Mouse (Mus musculus) retina, postnatal 7 days (tissue): ENCODE results near the gene Syngr1.

Experiments
- DNase-seq: peaks from one replicate; pipeline ENCODE4 v3.0.0-alpha.2; 2012; ENCODE audit warnings: low read depth, low spot score

The Syngr1 gene

DNA sequence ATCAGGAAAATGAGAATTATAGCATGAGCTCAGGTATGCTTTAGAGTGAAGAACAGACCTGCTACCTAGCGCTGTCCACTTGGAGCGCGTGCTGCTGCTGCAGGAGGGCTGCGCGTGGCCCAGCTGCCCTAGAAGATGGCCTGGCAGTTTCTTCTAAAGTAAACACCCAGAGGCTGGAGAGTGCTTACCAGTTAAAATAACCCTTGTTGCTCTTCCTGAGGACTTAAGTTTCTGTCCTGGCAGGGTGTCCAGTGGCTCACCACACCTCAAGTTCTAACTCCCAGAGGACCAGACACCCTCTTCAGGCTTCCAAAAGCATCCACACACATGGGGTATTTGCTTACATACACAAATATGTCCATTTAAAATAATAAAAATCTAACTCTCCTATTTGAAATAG is 54.3 kb downstream of the Syngr1 start:
- no peak for DNase-seq

DNA sequence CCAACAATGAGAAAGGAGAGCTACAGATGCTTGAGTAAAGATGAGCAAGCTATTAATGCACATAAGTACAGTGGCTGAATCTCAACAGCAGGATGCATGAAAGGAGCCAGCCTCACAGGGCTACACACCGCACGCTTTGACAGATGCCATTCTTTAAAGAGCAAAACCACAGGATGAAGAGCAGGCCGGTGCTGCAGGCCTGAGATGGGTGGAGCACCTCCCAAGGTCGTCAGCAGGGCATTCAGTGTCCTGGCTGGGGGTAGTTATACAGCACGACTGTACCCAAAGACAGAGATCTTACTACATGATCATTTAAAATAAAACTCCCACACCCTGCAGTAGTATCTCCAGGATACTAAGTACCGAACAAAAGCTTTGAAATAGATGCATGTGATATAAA is 55.0 kb downstream of the Syngr1 start:
- no peak for DNase-seq

DNA sequence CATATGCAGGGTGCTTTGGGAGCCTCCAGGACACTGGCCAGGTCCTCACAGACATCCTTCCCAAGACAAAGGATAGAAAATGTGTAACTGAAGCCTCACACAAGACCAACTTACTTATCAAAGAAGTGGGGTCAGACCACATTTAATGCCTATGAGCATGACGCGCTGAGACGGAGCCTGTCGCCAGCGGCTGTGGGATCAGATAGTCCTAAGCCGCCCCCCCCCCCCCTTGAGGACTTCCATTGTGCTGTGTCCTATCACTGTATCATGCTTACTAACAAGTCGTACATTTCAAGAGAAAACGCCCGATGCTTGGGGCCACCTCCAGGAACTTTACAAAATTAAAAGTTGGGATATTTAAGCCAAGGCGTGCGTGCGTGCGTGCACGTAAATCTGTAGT is 56.0 kb downstream of the Syngr1 start:
- DNase-seq: no peak

DNA sequence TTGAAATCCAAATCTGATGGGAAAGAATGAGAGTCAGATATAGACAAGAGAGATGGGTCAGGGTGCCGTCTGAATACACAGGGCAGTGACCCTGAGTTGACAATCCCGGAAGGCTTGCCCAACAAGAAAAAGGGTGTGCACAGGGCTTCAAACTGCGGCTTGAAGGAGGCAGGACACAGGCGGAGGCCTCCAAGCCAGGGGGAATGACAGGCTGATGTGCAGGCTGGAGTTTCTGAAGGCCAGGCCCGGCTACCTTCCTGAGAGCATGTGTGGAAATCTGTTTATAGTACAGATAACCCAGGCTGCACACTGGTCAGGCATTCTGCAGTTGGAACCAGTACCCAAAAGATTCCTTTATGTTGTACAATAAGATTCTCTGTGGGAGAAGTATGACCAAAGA is 56.4 kb downstream of the Syngr1 start:
- no peak for DNase-seq

DNA sequence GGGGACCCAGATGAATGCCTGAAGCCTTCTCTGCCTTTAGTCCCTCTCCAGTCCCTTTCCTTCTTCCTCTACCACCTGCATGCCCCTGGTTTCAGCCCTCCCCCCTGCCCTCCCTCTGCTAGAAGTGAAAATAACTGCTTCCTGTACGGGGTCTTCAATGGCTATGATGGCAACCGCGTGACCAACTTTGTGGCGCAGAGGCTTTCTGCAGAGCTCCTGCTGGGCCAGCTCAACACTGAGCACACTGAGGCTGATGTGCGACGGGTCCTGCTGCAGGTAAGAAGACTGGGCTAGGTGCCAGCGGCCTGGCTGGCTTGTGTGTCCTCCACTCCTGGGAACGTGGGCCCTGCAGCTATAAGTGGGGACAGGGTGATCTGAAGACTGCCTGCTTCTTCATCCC is 57.4 kb downstream of the Syngr1 start:
- DNase-seq: no peak

DNA sequence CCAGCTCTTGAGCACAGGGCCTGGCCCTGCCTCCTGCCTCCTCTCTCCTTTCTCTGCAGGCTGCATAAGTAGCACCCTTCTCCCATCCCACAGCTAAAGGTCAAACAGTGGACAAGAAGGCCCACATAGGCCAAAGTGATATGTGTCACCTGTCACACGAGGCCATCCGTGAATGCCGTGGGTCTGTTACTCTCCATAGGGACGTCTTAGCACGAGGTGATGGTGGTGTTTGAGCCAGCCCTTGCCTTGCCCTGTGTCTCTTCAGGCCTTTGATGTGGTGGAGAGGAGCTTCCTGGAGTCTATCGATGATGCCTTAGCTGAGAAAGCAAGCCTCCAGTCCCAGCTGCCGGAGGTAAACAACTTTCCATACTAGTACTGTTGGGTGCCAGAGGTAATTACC is 58.4 kb downstream of the Syngr1 start:
- no peak for DNase-seq

DNA sequence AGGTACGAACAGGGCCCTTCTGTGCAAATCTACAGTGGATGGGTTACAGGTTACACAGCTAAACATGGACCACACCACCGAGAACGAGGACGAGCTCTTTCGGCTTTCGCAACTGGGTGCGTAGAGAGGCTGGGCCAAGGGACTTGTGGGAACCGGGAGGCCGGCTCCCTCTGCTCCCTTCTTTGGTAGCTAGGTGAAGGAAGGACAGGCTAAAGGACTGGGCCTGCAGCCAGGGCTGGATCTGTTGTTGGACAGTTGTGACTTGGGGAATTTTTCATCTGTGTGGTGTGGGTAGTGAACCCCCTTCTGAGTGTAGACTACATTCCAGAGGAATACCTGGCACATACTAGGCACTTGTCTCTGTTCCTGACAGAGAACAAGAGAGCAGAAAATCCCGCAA is 61.5 kb downstream of the Syngr1 start:
- no peak for DNase-seq

DNA sequence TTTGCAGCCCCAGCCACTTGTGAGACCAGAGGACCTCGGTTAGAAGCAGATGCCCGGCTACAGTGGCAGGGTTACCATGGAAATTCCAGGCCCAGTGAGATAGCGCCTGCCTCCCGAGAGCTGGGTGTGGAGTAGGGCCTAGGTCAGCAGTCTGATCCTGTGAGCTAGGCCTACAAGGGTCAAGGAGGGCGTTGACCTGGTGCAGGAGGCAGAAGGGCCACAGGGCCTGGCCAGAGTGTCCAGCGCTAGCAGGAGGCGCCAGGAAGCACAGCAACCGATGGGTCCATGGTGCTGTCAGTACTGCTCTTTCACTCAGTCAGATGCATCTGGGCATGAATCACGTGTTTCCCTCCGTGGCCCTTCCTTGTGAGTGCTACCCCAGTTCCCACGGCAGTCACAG is 62.6 kb downstream of the Syngr1 start:
- no peak for DNase-seq

DNA sequence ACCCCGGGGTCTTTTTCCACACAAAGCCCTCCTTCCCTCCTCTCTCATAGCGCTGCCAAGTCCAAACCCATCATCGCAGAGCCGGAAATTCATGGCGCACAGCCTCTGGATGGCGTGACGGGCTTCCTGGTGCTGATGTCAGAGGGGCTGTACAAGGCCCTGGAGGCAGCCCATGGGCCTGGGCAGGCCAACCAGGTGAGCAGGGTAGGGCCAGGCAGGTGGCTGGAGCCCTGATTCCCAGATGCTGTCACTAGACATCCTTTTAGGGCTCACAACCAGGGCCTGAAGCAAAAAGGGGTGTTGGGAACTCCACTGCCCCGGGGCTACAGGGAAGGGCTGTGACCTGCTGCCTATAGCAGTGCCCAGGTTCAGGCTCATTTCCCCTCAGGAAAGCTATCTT is 64.6 kb downstream of the Syngr1 start:
- DNase-seq: no peak

DNA sequence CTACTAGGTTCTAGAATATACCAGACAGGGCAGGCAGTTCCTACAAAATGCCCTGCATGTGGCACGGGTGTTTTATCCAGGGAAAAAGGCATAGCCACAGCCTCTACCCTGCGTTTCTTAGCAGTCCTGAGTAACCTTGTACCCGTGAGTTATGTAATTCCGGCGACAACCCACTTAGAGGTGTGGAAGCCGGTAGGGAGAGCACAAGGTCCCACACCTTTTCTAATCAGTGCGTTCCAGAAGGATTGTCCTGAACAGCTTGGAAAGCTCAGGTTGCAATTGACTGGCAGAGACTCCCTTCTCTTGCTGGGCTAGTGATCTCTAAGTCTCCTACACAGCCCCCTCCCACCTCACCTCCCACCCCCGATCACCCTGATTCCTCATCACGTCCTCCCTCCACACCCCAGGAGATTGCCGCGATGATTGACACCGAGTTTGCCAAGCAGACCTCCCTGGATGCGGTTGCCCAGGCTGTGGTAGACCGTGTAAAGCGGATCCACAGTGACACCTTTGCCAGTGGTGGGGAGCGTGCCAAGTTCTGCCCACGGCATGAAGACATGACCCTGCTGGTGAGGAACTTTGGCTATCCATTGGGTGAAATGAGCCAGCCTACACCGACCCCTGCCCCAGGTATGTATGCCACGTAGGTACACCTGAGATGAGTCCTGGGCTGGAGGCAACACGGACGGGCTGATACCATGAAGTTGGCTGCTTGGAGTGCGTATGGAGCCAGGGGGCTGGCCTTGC is 66.2 kb downstream of the Syngr1 start:
- DNase-seq: no peak

DNA sequence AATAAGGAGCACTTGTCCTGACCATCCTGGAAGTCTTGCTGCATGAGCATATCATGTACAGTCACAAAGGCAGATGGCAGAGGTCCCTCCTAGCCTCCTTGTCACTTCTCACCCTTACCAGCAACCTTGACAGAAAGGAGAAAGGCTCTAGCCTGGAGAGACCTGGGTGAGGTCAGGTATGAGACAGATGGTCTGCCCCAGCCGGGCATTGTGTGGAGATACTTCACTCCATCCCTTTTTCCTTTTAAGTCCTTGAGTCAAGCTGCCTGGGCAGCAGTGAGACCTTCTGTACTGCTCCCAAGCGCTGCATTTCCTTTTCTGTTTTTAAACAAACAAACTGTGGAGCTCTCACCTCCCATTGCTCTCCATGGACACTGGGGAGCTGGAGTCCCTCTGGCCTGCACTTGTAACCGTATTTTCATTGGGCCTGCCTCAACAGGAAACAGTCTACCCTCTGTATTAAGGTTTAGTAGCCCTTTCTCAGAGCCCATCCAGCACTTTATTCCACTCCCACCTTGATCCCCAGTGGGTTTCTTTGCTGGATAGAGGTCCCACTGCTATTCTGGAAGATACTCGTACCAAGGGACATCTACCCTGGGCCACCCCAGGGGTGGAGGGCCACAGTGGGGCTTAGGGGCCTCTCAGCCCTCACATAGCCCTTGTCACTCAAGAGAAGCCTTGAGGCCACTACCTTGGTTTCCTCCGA is 67.0 kb downstream of the Syngr1 start:
- no peak for DNase-seq

DNA sequence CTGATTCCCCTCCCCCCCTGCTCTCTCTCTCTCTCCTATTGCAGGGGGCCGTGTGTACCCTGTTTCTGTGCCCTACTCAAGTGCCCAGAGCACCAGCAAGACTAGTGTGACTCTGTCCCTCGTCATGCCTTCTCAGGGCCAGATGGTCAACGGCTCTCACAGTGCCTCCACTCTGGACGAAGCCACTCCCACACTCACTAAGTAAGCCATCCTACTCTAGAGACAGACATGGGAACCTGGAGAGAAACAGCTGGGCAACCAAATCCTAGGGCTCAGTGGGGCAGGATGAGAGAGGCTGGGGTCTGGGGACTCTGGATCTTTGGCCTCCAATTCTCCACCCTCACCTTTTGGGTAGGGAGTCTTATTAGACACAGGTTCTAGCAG is 67.6 kb downstream of the Syngr1 start:
- DNase-seq: no peak

DNA sequence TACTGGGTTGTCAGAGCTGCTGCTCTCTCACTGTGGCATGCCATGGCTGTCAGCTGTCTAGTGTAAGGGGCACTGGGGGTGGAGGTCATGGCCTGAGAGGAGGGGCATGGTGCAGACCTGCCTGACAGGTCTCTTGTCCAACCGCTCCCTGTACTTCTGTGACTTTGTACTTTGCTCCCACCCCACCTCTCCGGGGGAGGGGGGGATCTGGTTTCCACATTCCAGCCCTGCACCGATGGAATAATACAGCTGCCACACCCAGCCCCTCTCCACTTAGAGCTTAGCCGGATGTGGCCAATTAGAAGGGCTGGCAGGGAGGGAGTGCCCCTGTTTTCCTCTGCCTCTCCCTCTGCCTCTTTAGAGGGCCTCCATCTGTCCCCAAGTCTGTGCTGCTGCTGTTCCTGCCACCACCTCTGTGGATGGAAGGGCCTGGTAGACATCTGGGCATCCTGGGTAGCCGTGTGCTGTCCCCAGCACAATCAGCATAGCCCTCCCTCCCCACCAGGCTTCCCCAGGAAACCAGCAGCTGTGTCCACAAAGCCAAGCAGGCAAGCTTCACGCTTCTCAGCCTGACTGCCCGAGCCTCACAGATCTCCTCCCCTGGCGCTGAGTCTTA is 68.3 kb downstream of the Syngr1 start:
- no peak for DNase-seq

DNA sequence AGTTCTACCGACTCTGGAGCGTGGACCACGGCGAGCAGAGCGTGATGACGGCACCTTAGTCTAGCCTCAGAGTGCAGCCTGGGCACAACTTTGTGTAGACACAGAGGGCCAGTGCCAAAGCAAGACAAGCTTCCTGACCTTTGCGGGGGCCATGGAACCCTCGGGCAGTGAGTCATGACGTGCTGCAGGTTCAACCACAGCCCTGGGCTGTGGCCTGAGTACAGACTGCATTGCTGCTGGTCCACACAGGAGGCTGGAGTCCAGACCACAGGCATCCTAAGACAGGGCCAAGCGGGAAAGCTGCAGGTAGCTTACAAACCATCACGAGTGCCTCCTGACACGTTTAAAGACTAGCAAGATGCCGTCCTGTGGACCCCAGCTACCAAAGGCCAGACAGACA is 69.1 kb downstream of the Syngr1 start:
- DNase-seq: no peak

DNA sequence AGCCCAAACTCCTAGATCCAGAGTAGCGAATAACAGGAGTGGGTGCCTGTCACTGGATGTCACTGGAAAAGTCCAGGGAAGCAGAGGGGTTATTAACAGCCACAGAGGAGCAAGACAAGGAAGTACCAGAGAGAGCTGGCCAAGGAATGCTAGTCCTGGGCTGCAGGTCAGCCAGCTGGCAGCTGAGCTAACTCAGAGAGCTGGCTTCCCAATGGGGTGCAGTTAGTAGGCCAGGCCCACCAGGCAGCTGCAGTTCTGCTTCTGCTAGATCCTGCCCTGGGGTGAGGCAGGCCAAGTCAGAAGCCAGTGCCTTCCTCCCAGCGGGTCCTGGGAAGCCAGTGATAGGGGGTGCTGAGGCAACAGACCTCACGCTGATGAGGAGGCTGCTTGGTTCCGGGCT is 69.6 kb downstream of the Syngr1 start:
- DNase-seq: no peak

DNA sequence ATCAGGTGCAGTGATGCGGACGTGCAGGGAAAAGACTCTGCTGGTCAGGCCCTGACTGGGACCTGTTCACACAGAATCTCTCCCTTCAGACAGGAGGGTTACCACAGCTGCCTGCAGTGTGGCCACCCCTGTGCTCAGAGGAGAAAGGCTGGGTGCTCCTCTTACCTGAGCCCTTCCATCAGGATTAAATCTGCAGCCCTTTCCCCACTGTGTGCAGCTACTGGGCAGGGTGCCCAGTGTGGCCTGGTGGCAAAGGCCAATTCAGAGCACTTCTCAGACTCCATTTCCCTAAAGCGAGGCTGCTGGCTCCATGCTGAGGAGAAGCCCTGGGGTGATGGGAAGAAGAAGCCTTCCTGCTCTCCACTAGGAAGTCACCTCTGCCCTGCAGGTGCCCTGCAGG is 70.1 kb downstream of the Syngr1 start:
- no peak for DNase-seq

DNA sequence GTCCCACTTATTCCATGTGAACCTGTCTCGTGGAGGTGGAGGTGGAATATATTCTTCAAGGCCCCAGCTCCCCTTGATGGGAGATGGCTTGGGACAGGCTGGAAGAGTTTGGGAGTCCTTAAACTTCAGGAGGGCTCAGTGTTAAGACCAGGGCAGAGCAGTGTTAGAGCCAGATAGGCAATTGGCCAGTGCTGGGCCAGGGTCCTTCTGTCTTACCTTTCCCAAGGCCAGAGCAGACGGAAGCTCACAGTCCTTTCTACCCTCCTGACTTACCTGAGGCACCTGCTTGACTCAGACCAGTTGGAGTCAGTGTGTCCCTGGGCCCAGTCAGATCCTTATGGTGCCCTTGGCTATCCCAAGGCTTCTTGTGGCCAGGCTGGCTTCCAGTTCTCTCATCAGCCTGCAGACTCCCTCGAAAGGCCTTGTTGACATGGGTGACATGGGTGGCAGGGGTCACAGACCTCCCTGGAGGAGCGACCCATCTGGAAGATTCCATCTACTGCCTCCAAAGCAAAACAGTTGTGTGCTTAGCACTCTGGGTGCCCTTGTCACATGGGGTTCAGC is 71.3 kb downstream of the Syngr1 start:
- no peak for DNase-seq

DNA sequence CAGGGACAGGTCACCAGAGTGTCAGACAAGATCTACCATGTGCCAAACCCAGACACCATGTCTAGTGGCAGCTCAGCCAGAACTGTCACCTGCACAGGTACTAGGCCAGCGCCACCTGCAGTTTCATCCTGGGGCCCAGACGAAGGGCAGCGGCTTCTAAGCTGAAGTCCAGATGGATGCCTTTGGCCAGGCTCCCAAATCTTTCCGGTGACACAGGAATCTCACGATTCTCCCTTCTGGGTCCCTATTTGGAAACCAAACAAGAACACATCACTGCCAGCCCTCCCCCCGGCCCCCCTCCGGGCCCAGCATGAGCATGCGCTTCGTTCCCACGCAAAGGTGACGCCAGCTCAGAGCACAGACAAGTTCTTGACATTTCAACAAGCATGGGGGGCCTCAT is 72.1 kb downstream of the Syngr1 start:
- no peak for DNase-seq

DNA sequence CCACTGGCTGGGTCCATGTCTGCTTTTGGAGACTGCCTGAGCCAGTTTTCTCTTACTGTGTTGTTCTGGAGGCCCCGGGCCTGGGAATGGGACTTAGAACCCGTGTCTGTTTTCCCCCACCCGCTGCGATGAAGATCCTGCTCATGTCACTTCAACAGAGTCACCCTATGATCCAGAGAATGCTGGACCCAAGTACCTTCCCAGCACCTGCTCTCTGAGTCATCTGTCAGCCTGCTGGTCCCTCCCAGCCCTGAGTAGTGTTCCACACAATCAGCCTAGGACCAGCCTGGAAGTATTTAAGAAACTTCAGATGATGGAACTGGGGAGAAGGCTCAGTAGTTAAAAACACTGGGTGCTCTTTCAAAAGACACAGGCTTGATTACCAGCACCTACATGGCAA is 72.6 kb downstream of the Syngr1 start:
- no peak for DNase-seq

DNA sequence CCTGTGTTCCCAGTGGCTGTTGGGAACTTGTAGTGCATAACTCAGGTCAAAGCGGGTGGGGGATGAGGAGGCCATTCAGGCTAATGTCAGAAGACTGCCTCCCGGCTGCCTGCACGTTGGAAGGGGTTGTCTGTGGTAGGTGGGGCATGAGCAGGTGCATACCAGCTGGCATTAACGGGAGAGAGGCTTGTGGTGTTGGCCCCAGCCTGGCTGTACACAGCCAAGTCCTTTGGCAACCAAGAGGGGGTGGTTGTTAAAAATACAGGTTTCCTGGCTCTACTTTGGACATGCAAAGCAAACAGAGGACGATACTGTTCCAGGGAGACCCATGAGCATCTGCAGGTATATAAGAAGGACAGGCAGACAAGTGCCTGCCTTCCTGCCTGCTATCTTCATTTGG is 74.3 kb downstream of the Syngr1 start:
- DNase-seq: no peak
